Mouse (Mus musculus) neural tube, embryonic 12.5 days (tissue): ENCODE data around the gene Tet2. TPM values are rescaled to one million over a fixed set of nuclear protein-coding genes. Genes with fewer than 3 reads are reported as not detected.
A peak's percentile ranks its signal among the peaks of the same experiment; 100 is the strongest.

Source experiments
- ATAC-seq: fragments of 200-750 bp; cut with Nextera tagmentation; 2 replicates; pipeline ENCODE4 v1.8.0; 2017; ENCODE audit warnings: low read depth, mild to moderate bottlenecking, moderate TSS enrichment, moderate library complexity; ENCODE audit not compliant: low FRiP score
- H3K27ac ChIP-seq: fragments of 300-500 bp; sonication (generic); 2 replicates; pipeline ENCODE4 v1.5.1; 2016
- H3K27me3 ChIP-seq: fragments of 300-500 bp; sonication (generic); replicated peaks from 2 replicates; pipeline ENCODE4 v1.6.1; 2016; ENCODE audit warnings: mild to moderate bottlenecking
- H3K36me3 ChIP-seq: fragments of 300-500 bp; sonication (generic); 2 replicates; pipeline ENCODE4 v1.6.1; 2016; ENCODE audit warnings: mild to moderate bottlenecking
- H3K4me1 ChIP-seq: fragments of 300-500 bp; sonication (generic); 2 replicates; pipeline ENCODE4 v1.6.1; 2016
- H3K4me2 ChIP-seq: fragments of 300-500 bp; sonication (generic); replicated peaks from 2 replicates; pipeline ENCODE4 v1.6.1; 2016; ENCODE audit warnings: mild to moderate bottlenecking
- H3K4me3 ChIP-seq: fragments of 300-500 bp; sonication (generic); 2 replicates; pipeline ENCODE4 v1.5.1; 2016
- H3K9ac ChIP-seq: fragments of 300-500 bp; sonication (generic); 2 replicates; pipeline ENCODE4 v1.6.1; 2016; ENCODE audit warnings: mild to moderate bottlenecking
- H3K9me3 ChIP-seq: fragments of 300-500 bp; sonication (generic); 2 replicates; pipeline ENCODE4 v1.6.1; 2016; ENCODE audit warnings: mild to moderate bottlenecking
- WGBS: fragments of 180-500 bp; shearing (Covaris S2); methylation state at CpG from one replicate; pipeline ENCODE4 v1.1.7; 2016; 5-methylcytosine and 5-hydroxymethylcytosine counted together
- polyA plus RNA-seq: library from polyadenylated mRNA; unstranded; fragments of >200 nt; fragmentation: Nextera tagmentation; extraction: Ambion mirVana; gene quantifications from 2 replicates; pipeline ENCODE4 v1.2.1, GENCODE M21; 2016

Gene Tet2
- polyA plus RNA-seq, 1 experiment from 2014 or later = 24.7 TPM

DNA sequence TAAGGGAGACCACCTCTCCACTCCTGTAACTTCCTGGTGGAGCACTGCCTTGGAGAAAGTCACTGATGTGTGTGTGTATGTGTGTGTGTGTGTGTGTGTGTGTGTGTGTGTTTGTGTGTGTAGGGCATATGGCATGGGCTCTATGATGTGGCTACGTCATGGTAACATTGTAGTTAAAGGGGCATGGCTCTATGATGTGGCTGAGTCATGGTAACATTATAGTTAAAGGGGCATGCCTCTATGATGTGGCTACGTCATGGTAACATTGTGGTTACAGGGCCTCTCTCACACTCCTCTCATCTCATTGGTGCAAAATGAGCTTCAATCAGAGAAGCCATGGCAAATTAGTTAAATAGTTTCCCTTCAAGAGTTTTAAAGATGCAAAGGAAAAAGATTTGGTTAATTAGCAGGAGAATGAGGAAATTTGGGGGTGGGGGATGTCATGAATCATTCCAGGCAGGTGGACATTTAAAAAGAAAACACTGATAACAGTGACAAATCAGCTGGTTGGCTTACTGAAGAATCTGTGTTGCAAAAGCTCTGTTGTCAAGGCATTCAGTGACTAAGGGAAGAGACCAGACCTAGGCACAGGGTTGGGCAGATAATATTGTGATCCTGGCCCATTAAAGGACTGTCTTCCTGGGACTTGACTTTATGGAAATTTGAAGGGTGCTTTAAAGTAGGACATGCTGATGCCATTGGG lies 18.7 kb upstream of the Tet2 start:
- Histone ChIP-seq H3K4me3 (no peak overlapping the region), H3K27ac (no peak overlapping the region), H3K36me3 (no peaks in the 10 kb centered on the region), H3K4me2 (no peak overlapping the region), H3K9ac (no peak overlapping the region), H3K4me1 (no peaks in the 10 kb centered on the region), H3K27me3 (no peaks in the 10 kb centered on the region), H3K9me3 (no peaks in the 10 kb centered on the region)
- no peak for ATAC-seq
- WGBS = 75% methylated on average over 2 of the region's 2 CpGs

GRCm38 (mm10) chr3:133559413-133560114 lies 14.6 kb upstream of the Tet2 start:
- no peak for ATAC-seq
- WGBS = 88% methylated on average over 6 of the region's 6 CpGs
- H3K36me3 ChIP-seq = no peaks in the 10 kb centered on the region

DNA sequence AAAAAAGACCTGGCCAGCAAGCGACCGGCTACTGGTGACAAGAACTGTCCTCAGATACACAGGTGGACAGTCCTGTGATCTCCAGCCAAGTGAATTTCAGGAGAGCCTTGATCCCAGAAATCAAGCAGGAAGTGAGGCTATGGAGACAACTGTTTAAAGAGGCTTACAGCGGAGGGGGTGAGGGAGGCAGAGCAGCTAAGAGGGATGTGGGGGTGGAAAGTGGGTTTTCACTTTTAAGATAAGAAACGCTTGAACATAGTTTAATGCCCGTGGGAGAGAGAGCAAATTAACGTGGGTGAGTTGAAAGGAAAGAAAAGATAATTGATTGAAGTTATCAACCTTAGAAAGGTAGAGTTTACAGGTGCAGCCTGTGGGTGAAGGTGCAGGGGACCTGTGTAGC lies 12.7 kb upstream of the Tet2 start:
- WGBS = 83% methylated on average over 6 of the region's 6 CpGs

More at GRCm38 (mm10) chr3:133559413-133560114, 14.6 kb upstream of the Tet2 start:
- Histone ChIP-seq H3K27ac (no peak overlapping the region), H3K27me3 (no peaks in the 10 kb centered on the region), H3K4me3 (no peak overlapping the region), H3K9ac (no peak overlapping the region), H3K9me3 (no peaks in the 10 kb centered on the region), H3K4me1 (no peaks in the 10 kb centered on the region), H3K4me2 (no peak overlapping the region)

DNA sequence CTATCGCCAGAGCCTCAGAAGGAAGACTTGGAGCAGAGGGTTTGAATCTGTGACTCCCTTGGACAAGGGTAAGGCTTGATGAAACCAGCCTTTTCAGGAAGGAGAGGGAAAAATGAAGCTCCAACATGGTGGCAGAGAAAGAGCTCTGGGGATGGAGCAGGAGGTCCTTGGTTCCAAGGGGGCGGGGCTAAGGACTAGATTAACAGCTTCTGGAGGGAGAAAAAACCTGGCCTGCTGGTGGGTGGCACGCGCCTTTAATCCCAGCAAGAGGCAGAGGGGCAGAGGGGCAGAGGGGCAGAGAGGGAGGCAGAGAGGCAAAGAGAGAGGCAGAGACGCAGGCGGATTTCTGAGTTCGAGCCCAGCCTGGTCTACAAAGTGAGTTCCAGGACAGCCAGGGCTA lies 12.2 kb upstream of the Tet2 start:
- 85% methylated on average over 7 of the region's 7 CpGs for WGBS
- Histone ChIP-seq H3K4me2 (no peak overlapping the region), H3K36me3 (no peaks in the 10 kb centered on the region), H3K27ac (no peak overlapping the region), H3K4me3 (no peak overlapping the region), H3K4me1 (no peaks in the 10 kb centered on the region), H3K9ac (no peak overlapping the region), H3K9me3 (no peaks in the 10 kb centered on the region), H3K27me3 (no peaks in the 10 kb centered on the region)
- no peak for ATAC-seq

More for the DNA sequence above, 12.7 kb upstream of the Tet2 start:
- no peak overlapping the region for H3K4me3 ChIP-seq
- H3K9ac ChIP-seq = no peak overlapping the region
- ATAC-seq = no peak
- no peaks in the 10 kb centered on the region for H3K9me3 ChIP-seq
- no peaks in the 10 kb centered on the region for H3K27me3 ChIP-seq
- H3K36me3 ChIP-seq = no peaks in the 10 kb centered on the region
- no peaks in the 10 kb centered on the region for H3K4me1 ChIP-seq
- no peak overlapping the region for H3K27ac ChIP-seq
- no peak overlapping the region for H3K4me2 ChIP-seq

GRCm38 (mm10) chr3:133555378-133555777 lies 10.4 kb upstream of the Tet2 start:
- WGBS = 86% methylated on average over 7 of the region's 7 CpGs
- H3K27me3 ChIP-seq = no peaks in the 10 kb centered on the region
- no peak overlapping the region for H3K27ac ChIP-seq
- no peaks in the 10 kb centered on the region for H3K36me3 ChIP-seq
- H3K9ac ChIP-seq = no peak overlapping the region
- no peaks in the 10 kb centered on the region for H3K9me3 ChIP-seq
- H3K4me2 ChIP-seq = no peak overlapping the region
- no peaks in the 10 kb centered on the region for H3K4me1 ChIP-seq
- no peak for ATAC-seq
- H3K4me3 ChIP-seq = no peak overlapping the region

DNA sequence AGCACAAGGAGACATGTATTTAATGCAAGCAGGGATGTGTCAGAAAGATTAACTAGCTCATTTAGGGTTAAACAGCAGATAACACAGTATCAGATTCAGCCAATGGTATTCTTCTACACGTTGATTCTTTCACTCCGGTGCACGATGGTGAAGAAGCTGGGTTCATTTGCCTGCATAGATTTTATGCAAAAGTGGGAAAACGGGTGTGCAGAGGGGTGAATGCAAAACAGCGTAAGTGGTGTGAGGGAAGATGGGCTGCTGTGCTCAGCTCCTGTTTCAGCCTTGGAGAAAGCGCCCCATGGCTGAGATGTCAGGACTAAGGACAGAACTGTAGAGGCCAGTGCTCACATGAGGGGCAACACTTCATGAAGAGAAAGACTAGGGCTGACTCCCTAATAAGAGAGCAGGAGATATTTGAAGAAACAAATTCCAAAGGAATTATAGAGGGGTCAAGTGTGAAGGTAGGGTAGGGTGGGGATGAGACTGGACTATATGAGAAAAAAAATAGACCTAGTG lies 9.7 kb upstream of the Tet2 start:
- Histone ChIP-seq H3K9ac (no peak overlapping the region), H3K4me3 (no peak overlapping the region), H3K27ac (no peak overlapping the region), H3K27me3 (no peaks in the 10 kb centered on the region), H3K36me3 (no peaks in the 10 kb centered on the region), H3K9me3 (no peaks in the 10 kb centered on the region), H3K4me2 (no peak overlapping the region), H3K4me1 (no peaks in the 10 kb centered on the region)
- WGBS = 83% methylated on average over 6 of the region's 6 CpGs
- ATAC-seq = no peak

DNA sequence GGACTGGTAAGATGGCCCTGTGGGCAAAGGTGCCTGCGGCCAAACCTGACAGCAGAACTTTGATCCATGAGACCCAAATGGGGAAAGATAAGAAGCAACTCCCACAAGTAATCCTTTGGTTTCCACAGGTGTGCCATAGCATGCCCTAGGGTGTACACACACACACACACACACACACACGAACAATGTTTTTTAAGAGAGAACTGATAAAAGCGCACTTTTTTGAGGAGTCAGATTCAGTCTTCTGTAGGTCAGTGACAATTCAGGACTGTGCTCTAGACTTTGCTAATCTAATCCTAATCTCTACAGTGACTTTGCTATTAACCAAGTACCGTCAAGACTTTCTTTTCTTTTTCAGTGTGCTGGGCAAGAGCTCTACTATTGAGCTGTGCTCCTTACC lies 9.2 kb upstream of the Tet2 start:
- 94% methylated on average over 4 of the region's 4 CpGs for WGBS
- H3K4me3 ChIP-seq = no peak overlapping the region
- no peaks in the 10 kb centered on the region for H3K4me1 ChIP-seq
- no peaks in the 10 kb centered on the region for H3K36me3 ChIP-seq
- H3K27me3 ChIP-seq = no peaks in the 10 kb centered on the region
- H3K27ac ChIP-seq = no peak overlapping the region
- no peak overlapping the region for H3K4me2 ChIP-seq
- H3K9me3 ChIP-seq = no peaks in the 10 kb centered on the region
- ATAC-seq = no peak
- no peak overlapping the region for H3K9ac ChIP-seq

DNA sequence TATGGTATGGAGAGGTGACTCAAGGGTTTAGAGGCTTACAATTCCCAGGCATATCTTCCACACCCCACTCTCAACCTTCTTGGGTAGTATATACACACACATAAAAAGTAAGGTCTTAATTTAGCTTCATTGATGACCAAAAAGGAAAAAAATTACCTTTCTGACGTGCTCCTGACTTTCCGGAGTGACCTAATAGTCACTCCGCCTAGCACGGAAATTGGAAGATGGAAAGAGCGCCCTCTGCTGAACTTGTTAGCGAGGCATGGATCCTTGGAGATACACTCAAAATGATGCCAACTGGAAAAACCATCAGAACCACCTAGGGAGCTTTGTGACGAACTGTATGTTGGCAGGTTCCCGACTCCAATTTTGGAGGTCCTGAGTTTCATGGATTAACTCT lies 7.0 kb upstream of the Tet2 start:
- WGBS = 63% methylated on average over 8 of the region's 8 CpGs
- no peak overlapping the region for H3K4me2 ChIP-seq
- H3K4me1 ChIP-seq = no peaks in the 10 kb centered on the region
- no peak for ATAC-seq
- no peaks in the 10 kb centered on the region for H3K27me3 ChIP-seq
- H3K4me3 ChIP-seq = no peak overlapping the region
- no peak overlapping the region for H3K9ac ChIP-seq
- H3K27ac ChIP-seq = no peak overlapping the region
- no peaks in the 10 kb centered on the region for H3K9me3 ChIP-seq
- no peaks in the 10 kb centered on the region for H3K36me3 ChIP-seq

- Histone ChIP-seq H3K27ac (no peak overlapping the region), H3K9me3 (no peaks in the 10 kb centered on the region), H3K4me1 (no peaks in the 10 kb centered on the region), H3K27me3 (no peaks in the 10 kb centered on the region), H3K9ac (no peak overlapping the region), H3K36me3 (no peaks in the 10 kb centered on the region), H3K4me2 (no peak overlapping the region), H3K4me3 (no peak overlapping the region)
- ATAC-seq = no peak
- WGBS = 66% methylated on average over 7 of the region's 7 CpGs
These were observed 4.6 kb upstream of the Tet2 start for GRCm38 (mm10) chr3:133549385-133550170.

- Histone ChIP-seq H3K4me3 (no peak overlapping the region), H3K27me3 (no peaks in the 10 kb centered on the region), H3K9ac (no peak overlapping the region), H3K4me2 (no peak overlapping the region), H3K36me3 (no peaks in the 10 kb centered on the region), H3K9me3 (no peaks in the 10 kb centered on the region), H3K27ac (no peak overlapping the region), H3K4me1 (no peaks in the 10 kb centered on the region)
- 84% methylated on average over 2 of the region's 2 CpGs for WGBS
- ATAC-seq = no peak
These were observed 3.7 kb upstream of the Tet2 start for GRCm38 (mm10) chr3:133548613-133549012.

DNA sequence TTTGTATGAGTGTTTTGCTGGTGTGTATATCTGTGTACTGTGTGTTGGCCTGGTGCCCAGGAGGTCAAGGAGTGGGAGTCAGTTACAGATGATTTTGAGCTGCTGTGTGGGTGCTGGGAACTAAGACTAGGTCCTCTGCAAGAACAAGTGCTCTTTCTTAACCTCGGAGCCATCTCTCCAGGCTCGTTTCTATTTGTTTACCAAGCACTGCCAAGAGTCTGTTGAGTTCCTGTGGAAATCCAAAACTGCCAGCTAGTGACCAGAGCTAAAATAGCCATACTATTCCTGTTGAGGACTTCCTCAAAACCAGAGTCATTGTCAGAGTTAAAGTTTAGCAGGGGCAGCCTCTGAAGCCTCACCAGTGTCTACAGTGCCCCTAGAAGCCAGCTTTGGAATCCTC lies 1.9 kb upstream of the Tet2 start:
- no peak for ATAC-seq
- peaks cover 4% of the 10 kb centered on the region for H3K4me1 ChIP-seq
- no peaks in the 10 kb centered on the region for H3K9me3 ChIP-seq
- H3K4me2 ChIP-seq = no peak overlapping the region
- H3K27ac ChIP-seq = no peak overlapping the region
- H3K4me3 ChIP-seq = no peak overlapping the region
- no peak overlapping the region for H3K9ac ChIP-seq
- WGBS = 75% methylated on average over 2 of the region's 2 CpGs
- no peaks in the 10 kb centered on the region for H3K27me3 ChIP-seq
- no peaks in the 10 kb centered on the region for H3K36me3 ChIP-seq

- Histone ChIP-seq H3K4me1 (peaks cover 12% of the 10 kb centered on the region), H3K4me3 (peak overlapping the region; percentile 86), H3K9ac (no peak overlapping the region), H3K9me3 (no peaks in the 10 kb centered on the region), H3K36me3 (no peaks in the 10 kb centered on the region), H3K27me3 (no peaks in the 10 kb centered on the region), H3K4me2 (peak overlapping the region; percentile 83), H3K27ac (no peak overlapping the region)
- ATAC-seq = no peak
- WGBS = 14% methylated on average over 6 of the region's 6 CpGs
These were observed 346 bp upstream of the Tet2 start for GRCm38 (mm10) chr3:133545304-133545666.
